Mouse (Mus musculus): ENCODE data around the gene Tpd52l2. TPM values are rescaled to one million over a fixed set of nuclear protein-coding genes. Genes with fewer than 3 reads are reported as not detected.
A peak's percentile ranks its signal among the peaks of the same experiment; 100 is the strongest.

Gene Tpd52l2
- polyA plus RNA-seq, 1 experiment from 2014 or later: 167 TPM

GRCm38 (mm10) chr2:181496281-181496680 lies 661 bp upstream of the Tpd52l2 start:
- no peaks in the 10 kb centered on the region for H3K27me3 ChIP-seq (ENCODE audit: control insufficient read depth, insufficient read depth, low read depth, low read length)
- H3K4me1 ChIP-seq (replicated peaks; ENCODE audit: control insufficient read depth, insufficient read depth, low read length): peaks cover 14% of the 10 kb centered on the region
- peak overlapping the region; percentile 76 for H3K27ac ChIP-seq (ENCODE audit: low read length)
- peak overlapping the region; percentile 95 for H3K4me3 ChIP-seq (ENCODE audit: low read length)
- H3K9me3 ChIP-seq (ENCODE audit: control insufficient read depth, low read length): no peaks in the 10 kb centered on the region
- ATAC-seq (ENCODE audit: low read depth): peak; percentile 56
- WGBS: 15% methylated on average over 8 of the region's 8 CpGs
- peak overlapping the region; percentile 77 for H3K4me2 ChIP-seq (ENCODE audit: low read depth, low read length)
- H3K9ac ChIP-seq (ENCODE audit: low read length): peak overlapping the region; percentile 59
- peaks cover 3% of the 10 kb centered on the region for H3K36me3 ChIP-seq (ENCODE audit: control insufficient read depth, insufficient read depth, low read length)

GRCm38 (mm10) chr2:181497548-181497875 lies 570 bp downstream of the Tpd52l2 start:
- Histone ChIP-seq H3K9ac (ENCODE audit: low read length) (peak overlapping the region; percentile 96), H3K36me3 (ENCODE audit: control insufficient read depth, insufficient read depth, low read length) (peaks cover 10% of the 10 kb centered on the region), H3K27ac (ENCODE audit: low read length) (peak overlapping the region; percentile 97), H3K4me1 (replicated peaks; ENCODE audit: control insufficient read depth, insufficient read depth, low read length) (peaks cover 14% of the 10 kb centered on the region), H3K4me2 (ENCODE audit: low read depth, low read length) (peak overlapping the region; percentile 85), H3K4me3 (ENCODE audit: low read length) (peak overlapping the region; percentile 95), H3K9me3 (ENCODE audit: control insufficient read depth, low read length) (no peaks in the 10 kb centered on the region), H3K27me3 (ENCODE audit: control insufficient read depth, insufficient read depth, low read depth, low read length) (no peaks in the 10 kb centered on the region)
- WGBS: under 1% methylated on average over 12 of the region's 12 CpGs
- peak; percentile 75 for ATAC-seq (ENCODE audit: low read depth)

- no peak overlapping the region; the same call in 1 of the 2 replicates for H3K4me2 ChIP-seq (ENCODE audit: low read depth, low read length)
- no peaks in the 10 kb centered on the region for H3K9me3 ChIP-seq (ENCODE audit: control insufficient read depth, low read length)
- H3K9ac ChIP-seq (ENCODE audit: low read length): no peak overlapping the region
- peaks cover 18% of the 10 kb centered on the region for H3K36me3 ChIP-seq (ENCODE audit: control insufficient read depth, insufficient read depth, low read length)
- peaks cover 14% of the 10 kb centered on the region for H3K4me1 ChIP-seq (replicated peaks; ENCODE audit: control insufficient read depth, insufficient read depth, low read length)
- no peak overlapping the region for H3K27ac ChIP-seq (ENCODE audit: low read length)
- no peak for ATAC-seq (ENCODE audit: low read depth)
- H3K27me3 ChIP-seq (ENCODE audit: control insufficient read depth, insufficient read depth, low read depth, low read length): no peaks in the 10 kb centered on the region
- 57% methylated on average over 4 of the region's 4 CpGs for WGBS
- H3K4me3 ChIP-seq (ENCODE audit: low read length): no peak overlapping the region
Observed at GRCm38 (mm10) chr2:181498644-181499043, 1.7 kb downstream of the Tpd52l2 start.

GRCm38 (mm10) chr2:181509191-181509590 lies 12.2 kb downstream of the Tpd52l2 start:
- Histone ChIP-seq H3K36me3 (ENCODE audit: control insufficient read depth, insufficient read depth, low read length) (peaks cover 55% of the 10 kb centered on the region), H3K4me1 (replicated peaks; ENCODE audit: control insufficient read depth, insufficient read depth, low read length) (0 out of 2 replicates have a peak, but pooled peaks cover 3% of the 10 kb centered on the region), H3K4me2 (ENCODE audit: low read depth, low read length) (no peak overlapping the region), H3K9ac (ENCODE audit: low read length) (no peak overlapping the region), H3K27ac (ENCODE audit: low read length) (no peak overlapping the region), H3K27me3 (ENCODE audit: control insufficient read depth, insufficient read depth, low read depth, low read length) (no peaks in the 10 kb centered on the region), H3K4me3 (ENCODE audit: low read length) (no peak overlapping the region), H3K9me3 (ENCODE audit: control insufficient read depth, low read length) (no peaks in the 10 kb centered on the region)
- WGBS: 87% methylated on average over 2 of the region's 2 CpGs
- ATAC-seq (ENCODE audit: low read depth): no peak

GRCm38 (mm10) chr2:181511231-181511630 lies 14.3 kb downstream of the Tpd52l2 start:
- Histone ChIP-seq H3K4me1 (replicated peaks; ENCODE audit: control insufficient read depth, insufficient read depth, low read length) (no peaks in the 10 kb centered on the region), H3K27me3 (ENCODE audit: control insufficient read depth, insufficient read depth, low read depth, low read length) (no peaks in the 10 kb centered on the region), H3K4me2 (ENCODE audit: low read depth, low read length) (no peak overlapping the region), H3K9ac (ENCODE audit: low read length) (no peak overlapping the region), H3K36me3 (ENCODE audit: control insufficient read depth, insufficient read depth, low read length) (peaks cover 62% of the 10 kb centered on the region), H3K9me3 (ENCODE audit: control insufficient read depth, low read length) (no peaks in the 10 kb centered on the region), H3K4me3 (ENCODE audit: low read length) (no peak overlapping the region), H3K27ac (ENCODE audit: low read length) (no peak overlapping the region)
- WGBS: 93% methylated on average over 8 of the region's 8 CpGs
- ATAC-seq (ENCODE audit: low read depth): no peak

- H3K36me3 ChIP-seq (ENCODE audit: control insufficient read depth, insufficient read depth, low read length): peaks cover 30% of the 10 kb centered on the region
- H3K27me3 ChIP-seq (ENCODE audit: control insufficient read depth, insufficient read depth, low read depth, low read length): no peaks in the 10 kb centered on the region
- peak overlapping the region; percentile 81 for H3K4me2 ChIP-seq (ENCODE audit: low read depth, low read length)
- peak overlapping the region; percentile 99 for H3K27ac ChIP-seq (ENCODE audit: low read length)
- H3K4me3 ChIP-seq (ENCODE audit: low read length): peak overlapping the region; percentile 81
- H3K9me3 ChIP-seq (ENCODE audit: control insufficient read depth, low read length): no peaks in the 10 kb centered on the region
- H3K4me1 ChIP-seq (replicated peaks; ENCODE audit: control insufficient read depth, insufficient read depth, low read length): peaks cover 19% of the 10 kb centered on the region
- peak overlapping the region; percentile 92 for H3K9ac ChIP-seq (ENCODE audit: low read length)
- no peak for ATAC-seq (ENCODE audit: low read depth)
- 61% methylated on average over 3 of the region's 3 CpGs for WGBS
Observed at GRCm38 (mm10) chr2:181519201-181519600, 22.3 kb downstream of the Tpd52l2 start.

- 0% methylated on average over 74 of the region's 74 CpGs for WGBS
Observed at GRCm38 (mm10) chr2:181520118-181520935, 23.4 kb downstream of the Tpd52l2 start, which contains the start of gene Dnajc5. Gene Dnajc5 (plus strand): TSS chr2:181520485.

GRCm38 (mm10) chr2:181520936-181521227 lies 23.9 kb downstream of the Tpd52l2 start:
- Histone ChIP-seq H3K9me3 (ENCODE audit: control insufficient read depth, low read length) (no peaks in the 10 kb centered on the region), H3K9ac (ENCODE audit: low read length) (peak overlapping the region; percentile 92), H3K27me3 (ENCODE audit: control insufficient read depth, insufficient read depth, low read depth, low read length) (no peaks in the 10 kb centered on the region), H3K4me2 (ENCODE audit: low read depth, low read length) (peak overlapping the region; percentile 81), H3K4me1 (replicated peaks; ENCODE audit: control insufficient read depth, insufficient read depth, low read length) (peaks cover 21% of the 10 kb centered on the region), H3K36me3 (ENCODE audit: control insufficient read depth, insufficient read depth, low read length) (peaks cover 19% of the 10 kb centered on the region), H3K4me3 (ENCODE audit: low read length) (peak overlapping the region; percentile 81), H3K27ac (ENCODE audit: low read length) (peak overlapping the region; percentile 99)
- 0% methylated on average over 17 of the region's 17 CpGs for WGBS
- ATAC-seq (ENCODE audit: low read depth): no peak

More at GRCm38 (mm10) chr2:181520118-181520935, 23.4 kb downstream of the Tpd52l2 start, which contains the start of gene Dnajc5:
- peaks cover 21% of the 10 kb centered on the region for H3K4me1 ChIP-seq (replicated peaks; ENCODE audit: control insufficient read depth, insufficient read depth, low read length)
- H3K27me3 ChIP-seq (ENCODE audit: control insufficient read depth, insufficient read depth, low read depth, low read length): no peaks in the 10 kb centered on the region
- peaks cover 23% of the 10 kb centered on the region for H3K36me3 ChIP-seq (ENCODE audit: control insufficient read depth, insufficient read depth, low read length)
- H3K27ac ChIP-seq (ENCODE audit: low read length): peak within 1 kb of the TSS; percentile 99
- peak within 1 kb of the TSS; percentile 81 for H3K4me3 ChIP-seq (ENCODE audit: low read length)
- peak; percentile 97 for ATAC-seq (ENCODE audit: low read depth)
- no peaks in the 10 kb centered on the region for H3K9me3 ChIP-seq (ENCODE audit: control insufficient read depth, low read length)
- H3K9ac ChIP-seq (ENCODE audit: low read length): peak within 1 kb of the TSS; percentile 92
- H3K4me2 ChIP-seq (ENCODE audit: low read depth, low read length): peak within 1 kb of the TSS; percentile 81

- H3K4me2 ChIP-seq (ENCODE audit: low read depth, low read length): peak overlapping the region; percentile 81
- H3K36me3 ChIP-seq (ENCODE audit: control insufficient read depth, insufficient read depth, low read length): peaks cover 13% of the 10 kb centered on the region
- no peaks in the 10 kb centered on the region for H3K27me3 ChIP-seq (ENCODE audit: control insufficient read depth, insufficient read depth, low read depth, low read length)
- peak overlapping the region; percentile 81 for H3K4me3 ChIP-seq (ENCODE audit: low read length)
- H3K9me3 ChIP-seq (ENCODE audit: control insufficient read depth, low read length): no peaks in the 10 kb centered on the region
- H3K9ac ChIP-seq (ENCODE audit: low read length): peak overlapping the region; percentile 92
- peaks cover 21% of the 10 kb centered on the region for H3K4me1 ChIP-seq (replicated peaks; ENCODE audit: control insufficient read depth, insufficient read depth, low read length)
- no peak overlapping the region; the same call in 1 of the 2 replicates for H3K27ac ChIP-seq (ENCODE audit: low read length)
- 27% methylated on average over 10 of the region's 10 CpGs for WGBS
- ATAC-seq (ENCODE audit: low read depth): no peak
Observed at GRCm38 (mm10) chr2:181521491-181521890, 24.5 kb downstream of the Tpd52l2 start.

Data from lung, embryonic 16.5 days (tissue).